Mouse (Mus musculus): ENCODE measurements around the gene Ssh3. TPM values are rescaled to one million over a fixed set of nuclear protein-coding genes. Genes with fewer than 3 reads are reported as not detected.
"Not testable (repeated sequence)": the region's sequence is repeated elsewhere in the genome, so short reads cannot be mapped to it uniquely, and the experiment has no call there.

The Ssh3 gene
- total RNA-seq, 2 experiments from 2014 or later, result 71.0 to 74.6 TPM

- intact Hi-C loops (cut with DNase I), result loop anchor here (10.0 kb wide), 1 partner anchor 191 kb away; no protein-coding TSS in a partner anchor
- DNase-seq, result no peak
These were observed 14.8 kb downstream of the Ssh3 start for GRCm38 (mm10) chr19:4254230-4254629.

GRCm38 (mm10) chr19:4248683-4249082 is 20.3 kb downstream of the Ssh3 start:
- intact Hi-C loops (cut with DNase I); DNase-seq: not testable (repeated sequence)

GRCm38 (mm10) chr19:4247010-4247409 is 22.0 kb downstream of the Ssh3 start:
- intact Hi-C loops (cut with DNase I), result no loop called here
- no peak for DNase-seq

- intact Hi-C loops (cut with DNase I), result no loop called here
- DNase-seq, result no peak
These were observed 24.2 kb downstream of the Ssh3 start for GRCm38 (mm10) chr19:4244775-4245174.

GRCm38 (mm10) chr19:4242416-4242815 is 26.6 kb downstream of the Ssh3 start:
- no peak for DNase-seq
- intact Hi-C loops (cut with DNase I), result no loop called here

GRCm38 (mm10) chr19:4240247-4240668 is 28.7 kb downstream of the Ssh3 start:
- intact Hi-C loops (cut with DNase I), result no loop called here
- no peak for DNase-seq

- no peak for DNase-seq
- intact Hi-C loops (cut with DNase I), result no loop called here
These were observed 34.4 kb downstream of the Ssh3 start for GRCm38 (mm10) chr19:4234548-4234947.

- intact Hi-C loops (cut with DNase I), result no loop called here
These were observed 36.3 kb downstream of the Ssh3 start for GRCm38 (mm10) chr19:4232651-4233050.

GRCm38 (mm10) chr19:4232186-4232572 is 36.8 kb downstream of the Ssh3 start:
- intact Hi-C loops (cut with DNase I), result no loop called here
- DNase-seq, result no peak

More at GRCm38 (mm10) chr19:4232651-4233050, 36.3 kb downstream of the Ssh3 start:
- DNase-seq, result no peak

- DNase-seq, result peak; percentile 97
- intact Hi-C loops (cut with DNase I), result no loop called here
These were observed 37.5 kb downstream of the Ssh3 start, which contains the start of gene Pold4 for GRCm38 (mm10) chr19:4231253-4232185. TSS of gene Pold4 (plus strand) at chr19:4231899.

- DNase-seq, result no peak
- intact Hi-C loops (cut with DNase I), result no loop called here
These were observed 38.6 kb downstream of the Ssh3 start for GRCm38 (mm10) chr19:4230415-4230814.

GRCm38 (mm10) chr19:4229451-4230076 is 39.4 kb downstream of the Ssh3 start:
- DNase-seq, result no peak
- intact Hi-C loops (cut with DNase I), result no loop called here

- DNase-seq, result no peak
- intact Hi-C loops (cut with DNase I), result no loop called here
These were observed 40.1 kb downstream of the Ssh3 start for GRCm38 (mm10) chr19:4228891-4229290.

- intact Hi-C loops (cut with DNase I), result no loop called here
- peak; percentile 61 for DNase-seq
These were observed 40.9 kb downstream of the Ssh3 start for GRCm38 (mm10) chr19:4227894-4228678.

- intact Hi-C loops (cut with DNase I), result no loop called here
- DNase-seq, result no peak
These were observed 41.5 kb downstream of the Ssh3 start for GRCm38 (mm10) chr19:4227446-4227845.

- intact Hi-C loops (cut with DNase I), result no loop called here
- no peak for DNase-seq
These were observed 42.2 kb downstream of the Ssh3 start for GRCm38 (mm10) chr19:4226779-4227178.

GRCm38 (mm10) chr19:4222165-4222564 is 46.8 kb downstream of the Ssh3 start:
- peak; percentile 33 for DNase-seq

GRCm38 (mm10) chr19:4220957-4221743 is 47.8 kb downstream of the Ssh3 start:
- no peak for DNase-seq
- intact Hi-C loops (cut with DNase I), result no loop called here

More at GRCm38 (mm10) chr19:4222165-4222564, 46.8 kb downstream of the Ssh3 start:
- intact Hi-C loops (cut with DNase I), result no loop called here

- peak; percentile 68 for DNase-seq
- intact Hi-C loops (cut with DNase I), result no loop called here
These were observed 48.6 kb downstream of the Ssh3 start for GRCm38 (mm10) chr19:4220416-4220815.

GRCm38 (mm10) chr19:4219943-4220342 is 49.0 kb downstream of the Ssh3 start:
- no peak for DNase-seq
- intact Hi-C loops (cut with DNase I), result loop anchor here (10.0 kb wide), 1 partner anchor 205 kb away; the partner anchor contains the start of gene Ndufv1

All from left cerebral cortex, postnatal 4 days (tissue).